Mouse (Mus musculus) T-helper 1 cell (primary cell): Measurements from ENCODE around the gene Vmn1r12.
"Not testable (repeated sequence)": the region's sequence is repeated elsewhere in the genome, so short reads cannot be mapped to it uniquely, and the experiment has no call there.

ENCODE experiments used
- in situ Hi-C: fragments of 300-600 bp; cut with MboI, MseI; formaldehyde crosslinking; loops from one replicate; pipeline ENCODE4 v1.15.1; 2025; ENCODE audit warnings: high pct_unique_total_duplicates

The Vmn1r12 gene

GRCm38 (mm10) chr6:57156619-57157018 is at the start of gene Vmn1r12:
TSS of gene Vmn1r12 (plus strand) at chr6:57156919.
- in situ Hi-C loops = no loop called here

DNA sequence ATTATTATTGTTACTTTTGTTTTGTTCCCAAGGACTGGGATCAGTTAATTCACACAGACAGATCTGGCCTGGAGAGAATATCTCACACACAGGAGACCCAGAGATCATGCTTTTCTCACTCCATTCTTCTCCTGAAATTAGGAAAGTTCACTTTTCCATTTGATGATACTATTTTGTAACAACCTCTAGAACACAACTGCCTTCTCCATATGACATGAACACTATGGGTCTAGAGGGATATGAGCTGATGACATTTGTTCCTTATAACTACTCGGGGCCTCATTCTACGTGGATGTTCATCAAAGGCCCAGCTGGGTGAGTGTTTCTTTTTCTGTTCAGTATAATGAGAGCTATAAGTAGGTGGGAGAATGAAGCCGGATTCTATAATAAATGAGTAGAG is 47.6 kb upstream of the Vmn1r12 start, which contains the start of gene Vmn1r10:
Gene Vmn1r10, plus strand, starts transcription at position 301 of the 400 bp plus-strand sequence.
- in situ Hi-C loops = no loop called here

DNA sequence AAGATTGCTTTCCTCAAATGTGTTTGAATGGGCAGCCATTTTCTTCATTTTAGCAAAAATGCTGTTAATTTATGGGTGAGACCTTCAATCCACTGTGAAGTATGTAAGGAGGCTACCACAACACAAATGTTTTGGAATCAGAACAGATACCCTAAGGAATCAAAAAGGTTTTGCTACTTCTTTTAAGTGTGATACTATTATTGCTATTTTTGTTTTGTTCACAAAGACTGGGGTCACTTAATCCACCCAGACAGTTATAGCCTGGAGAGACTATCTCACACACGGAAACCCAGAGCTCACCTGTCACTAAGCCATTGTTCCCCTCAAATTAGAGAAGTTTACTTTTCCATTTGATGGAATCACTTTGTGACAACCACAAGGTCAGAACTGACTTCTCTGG is 23.6 kb upstream of the Vmn1r12 start, which contains the start of gene Vmn1r11:
Gene Vmn1r11, plus strand, starts transcription at position 301 of the 400 bp plus-strand sequence.
- in situ Hi-C loops = no loop called here

- in situ Hi-C loops = not testable (repeated sequence)
These were observed 33.3 kb downstream of the Vmn1r12 start for GRCm38 (mm10) chr6:57190016-57190415.

DNA sequence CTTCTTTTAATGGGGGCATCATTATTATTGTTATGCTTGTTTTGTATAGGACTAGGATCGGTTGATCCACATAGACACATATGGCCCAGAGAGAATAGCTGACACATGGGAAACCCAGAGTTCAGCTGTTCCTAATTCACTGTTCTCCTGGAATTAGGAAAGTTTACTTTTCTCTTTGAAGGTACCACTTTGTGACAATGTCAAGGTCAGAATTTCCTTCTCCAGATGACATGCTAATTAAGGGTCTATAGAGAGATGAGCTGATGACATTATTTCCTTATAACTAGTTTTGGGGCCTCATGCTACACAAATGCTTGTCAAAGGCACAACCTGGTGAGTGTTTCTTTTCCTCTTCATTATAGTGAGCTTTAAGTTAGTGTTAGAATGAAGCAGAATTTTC is 46.3 kb downstream of the Vmn1r12 start, which contains the start of gene Vmn1r13:
Gene Vmn1r13, plus strand, starts transcription at position 301 of the 400 bp plus-strand sequence.
- in situ Hi-C loops = not testable (repeated sequence)
